Mouse (Mus musculus): Measurements from ENCODE around the gene E130114P18Rik. TPM values are rescaled to one million over a fixed set of nuclear protein-coding genes. Genes with fewer than 3 reads are reported as not detected.

Gene E130114P18Rik
- total RNA-seq, 2 experiments from 2014 or later: 8.4 to 11.7 TPM

GRCm38 (mm10) chr4:97710048-97710765 lies 67.7 kb downstream of the E130114P18Rik start:
- peak in 1 of 2 experiments; percentile 7 for DNase-seq (ENCODE audit: low spot score in 2 of 2)

GRCm38 (mm10) chr4:97707373-97708152 lies 70.3 kb downstream of the E130114P18Rik start:
- no peak for DNase-seq (ENCODE audit: low spot score in 2 of 2)

GRCm38 (mm10) chr4:97696684-97697615 lies 80.9 kb downstream of the E130114P18Rik start:
- DNase-seq (ENCODE audit: low spot score in 2 of 2): no peak

GRCm38 (mm10) chr4:97695414-97696040 lies 82.4 kb downstream of the E130114P18Rik start:
- no peak for DNase-seq (ENCODE audit: low spot score in 2 of 2)

GRCm38 (mm10) chr4:97693931-97694330 lies 83.9 kb downstream of the E130114P18Rik start:
- DNase-seq (ENCODE audit: low spot score in 2 of 2): no peak

GRCm38 (mm10) chr4:97693054-97693453 lies 84.8 kb downstream of the E130114P18Rik start:
- no peak for DNase-seq (ENCODE audit: low spot score in 2 of 2)

- no peak for DNase-seq (ENCODE audit: low spot score in 2 of 2)
These were observed 87.5 kb downstream of the E130114P18Rik start for GRCm38 (mm10) chr4:97690384-97690766.

- DNase-seq (ENCODE audit: low spot score in 2 of 2): no peak
These were observed 88.2 kb downstream of the E130114P18Rik start for GRCm38 (mm10) chr4:97689456-97690383.

- DNase-seq (ENCODE audit: low spot score in 2 of 2): no peak
These were observed 91.9 kb downstream of the E130114P18Rik start for GRCm38 (mm10) chr4:97686020-97686419.

- peak in 1 of 2 experiments; percentile 17 for DNase-seq (ENCODE audit: low spot score in 2 of 2)
These were observed 101.3 kb downstream of the E130114P18Rik start for GRCm38 (mm10) chr4:97676579-97676937.

GRCm38 (mm10) chr4:97675741-97676578 lies 101.9 kb downstream of the E130114P18Rik start:
- peak in 1 of 2 experiments; percentile 54 for DNase-seq (ENCODE audit: low spot score in 2 of 2)

GRCm38 (mm10) chr4:97673854-97674510 lies 103.9 kb downstream of the E130114P18Rik start:
- no peak for DNase-seq (ENCODE audit: low spot score in 2 of 2)

- DNase-seq (ENCODE audit: low spot score in 2 of 2): no peak
These were observed 105.4 kb downstream of the E130114P18Rik start for GRCm38 (mm10) chr4:97672501-97672900.

- no peak for DNase-seq (ENCODE audit: low spot score in 2 of 2)
These were observed 106.0 kb downstream of the E130114P18Rik start for GRCm38 (mm10) chr4:97671911-97672310.

- DNase-seq (ENCODE audit: low spot score in 2 of 2): no peak
These were observed 107.5 kb downstream of the E130114P18Rik start for GRCm38 (mm10) chr4:97670418-97670817.

- DNase-seq (ENCODE audit: low spot score in 2 of 2): no peak
These were observed 108.1 kb downstream of the E130114P18Rik start for GRCm38 (mm10) chr4:97669808-97670207.

GRCm38 (mm10) chr4:97665428-97665755 lies 112.5 kb downstream of the E130114P18Rik start:
- DNase-seq (ENCODE audit: low spot score in 2 of 2): no peak

GRCm38 (mm10) chr4:97664738-97665427 lies 113.0 kb downstream of the E130114P18Rik start:
- no peak for DNase-seq (ENCODE audit: low spot score in 2 of 2)
